In genomic region chr19:52715359-52715758, GRCm38 (mm10) we compare ENCODE assay signal across 26 mouse cellular contexts.
"Had no signal": no experiment of that assay in that cellular context is flagged by ENCODE, and none has a peak within 500 bp of the region (broad histone marks: within the 10 kb centered on the region; RNA-seq: fewer than 3 reads in every experiment).

No protein-coding gene starts in this region.

- H3K9me3 ChIP-seq: heart, embryonic 13.5 days; heart, embryonic 15.5 days; hindbrain, embryonic 13.5 days; hindbrain, embryonic 15.5 days; kidney, embryonic 15.5 days; limb, embryonic 13.5 days; limb, embryonic 15.5 days; liver, embryonic 12.5 days had no signal

- H3K4me2 ChIP-seq: heart, embryonic 11.5 days; heart, embryonic 13.5 days; heart, embryonic 15.5 days; hindbrain, embryonic 13.5 days; hindbrain, embryonic 15.5 days; kidney, embryonic 15.5 days; limb, embryonic 13.5 days; limb, embryonic 15.5 days; liver, embryonic 12.5 days had no signal

- H3K4me1 ChIP-seq: heart, embryonic 13.5 days; heart, embryonic 15.5 days; hindbrain, embryonic 13.5 days; hindbrain, embryonic 15.5 days; kidney, embryonic 15.5 days; limb, embryonic 15.5 days; liver, embryonic 12.5 days had no signal

- H3K9ac ChIP-seq: heart, embryonic 13.5 days; heart, embryonic 15.5 days; hindbrain, embryonic 13.5 days; hindbrain, embryonic 15.5 days; kidney, embryonic 15.5 days; limb, embryonic 13.5 days; limb, embryonic 15.5 days; liver, embryonic 12.5 days; liver, embryonic 14.5 days had no signal

- H3K4me3 ChIP-seq: gastrocnemius, adult 2 months; heart, embryonic 13.5 days; heart, embryonic 15.5 days; hindbrain, embryonic 13.5 days; hindbrain, embryonic 15.5 days; kidney, embryonic 15.5 days; layer of hippocampus, adult 2 months; limb, embryonic 13.5 days; limb, embryonic 15.5 days; liver, embryonic 12.5 days had no signal

- DNase-seq: gastrocnemius, adult 2 months; gastrocnemius, postnatal 10 days; gastrocnemius, postnatal 25 days; heart, adult 18-20 months; heart, postnatal 14 days; heart, postnatal 36 days; kidney, adult 11 months; kidney, adult 2 months; kidney, adult 9 months; kidney, postnatal 25 days; kidney, postnatal 4 days; left cerebral cortex, postnatal 4 days had no signal

- H3K27ac ChIP-seq: gastrocnemius, adult 2 months; heart, embryonic 13.5 days; heart, embryonic 15.5 days; hindbrain, embryonic 13.5 days; hindbrain, embryonic 15.5 days; hindbrain, postnatal 0 days; kidney, embryonic 15.5 days; kidney, postnatal 0 days; layer of hippocampus, adult 2 months; limb, embryonic 13.5 days; limb, embryonic 15.5 days; liver, embryonic 12.5 days; liver, embryonic 14.5 days had no signal

- H3K36me3 ChIP-seq: heart, embryonic 13.5 days; heart, embryonic 15.5 days; hindbrain, embryonic 13.5 days; hindbrain, embryonic 15.5 days; kidney, embryonic 15.5 days; limb, embryonic 13.5 days; limb, embryonic 15.5 days; liver, embryonic 12.5 days had no signal

- H3K27me3 ChIP-seq: heart, embryonic 13.5 days; heart, embryonic 15.5 days; hindbrain, embryonic 13.5 days; hindbrain, embryonic 15.5 days; kidney, embryonic 15.5 days; limb, embryonic 13.5 days; limb, embryonic 15.5 days; liver, embryonic 12.5 days had no signal

- ATAC-seq: hindbrain, postnatal 0 days; intestine, embryonic 16.5 days; liver, embryonic 12.5 days had no signal
